Mouse (Mus musculus) limb, embryonic 14.5 days (tissue): ENCODE measurements around the gene Ehd4. TPM values are rescaled to one million over a fixed set of nuclear protein-coding genes. Genes with fewer than 3 reads are reported as not detected.

Experiments used
- ATAC-seq: fragments of 200-750 bp; cut with Nextera tagmentation; 2 replicates; pipeline ENCODE4 v1.8.0; 2017; ENCODE audit warnings: low read depth, moderate number of reproducible peaks, moderate TSS enrichment; ENCODE audit not compliant: low FRiP score
- DNase-seq: peaks from one replicate; pipeline ENCODE4 v3.0.0-alpha.2; 2015; ENCODE audit warnings: low spot score
- H3K27ac ChIP-seq: fragments of 300-500 bp; sonication (generic); replicated peaks from 2 replicates; pipeline ENCODE4 v1.5.1; 2014; ENCODE audit warnings: low read depth, mild to moderate bottlenecking, low read length, moderate library complexity, mixed read lengths
- H3K27me3 ChIP-seq: fragments of 300-500 bp; sonication (generic); 2 replicates; pipeline ENCODE4 v1.6.1; 2014; ENCODE audit warnings: low read length, mixed read lengths; ENCODE audit not compliant: control insufficient read depth, insufficient read depth
- H3K36me3 ChIP-seq: fragments of 300-500 bp; sonication (generic); 2 replicates; pipeline ENCODE4 v1.6.1; 2014; ENCODE audit warnings: mild to moderate bottlenecking, low read length, moderate library complexity, mixed read lengths; ENCODE audit not compliant: control insufficient read depth, insufficient read depth
- H3K4me1 ChIP-seq: fragments of 300-500 bp; sonication (generic); 2 replicates; pipeline ENCODE4 v1.6.1; 2014; ENCODE audit warnings: antibody characterized with exemption, low read length, mixed read lengths; ENCODE audit not compliant: control insufficient read depth, insufficient read depth
- H3K4me2 ChIP-seq: fragments of 300-500 bp; sonication (generic); replicated peaks from 2 replicates; pipeline ENCODE4 v1.6.1; 2014; ENCODE audit warnings: low read depth, mild to moderate bottlenecking, low read length, moderate library complexity; ENCODE audit not compliant: severe bottlenecking
- H3K4me3 ChIP-seq: fragments of 300-500 bp; sonication (generic); replicated peaks from 2 replicates; pipeline ENCODE4 v1.5.1; 2014; ENCODE audit warnings: low read length
- H3K9ac ChIP-seq: fragments of 300-500 bp; sonication (generic); 2 replicates; pipeline ENCODE4 v1.6.1; 2014; ENCODE audit warnings: mild to moderate bottlenecking, low read depth, low read length, moderate library complexity; ENCODE audit not compliant: severe bottlenecking
- H3K9me3 ChIP-seq: fragments of 300-500 bp; sonication (generic); 2 replicates; pipeline ENCODE4 v1.6.1; 2016; ENCODE audit warnings: low read length; ENCODE audit not compliant: control insufficient read depth
- POLR2A ChIP-seq: fragments of 200-500 bp; IDR thresholded peaks from 2 replicates; pipeline ENCODE4 v1.8.0; 2012; ENCODE audit warnings: inconsistent platforms, mild to moderate bottlenecking, moderate library complexity, borderline replicate concordance; ENCODE audit not compliant: insufficient read depth, insufficient read length; ENCODE audit errors: extremely low read depth
- WGBS: fragments of 180-500 bp; shearing (Covaris S2); extraction: QIAGEN DNeasy Blood & Tissue Kit; methylation state at CpG from one replicate; pipeline ENCODE4 v1.1.7; 2014; 5-methylcytosine and 5-hydroxymethylcytosine counted together
- polyA plus RNA-seq, 2 experiments: library from polyadenylated mRNA; depleted of rRNA in 1 of 2; stranded (reverse) in 1 of 2; unstranded in 1 of 2; fragments of >200 nt; fragmentation: Nextera tagmentation in 1 of 2; extraction: Ambion mirVana in 1 of 2; gene quantifications; 2 replicates each; pipeline versions ENCODE4 v1.2.1 to v1.2.3; 2012 to 2014

The Ehd4 gene
- polyA plus RNA-seq, 2 experiments, result 19.7 to 51.0 TPM

DNA sequence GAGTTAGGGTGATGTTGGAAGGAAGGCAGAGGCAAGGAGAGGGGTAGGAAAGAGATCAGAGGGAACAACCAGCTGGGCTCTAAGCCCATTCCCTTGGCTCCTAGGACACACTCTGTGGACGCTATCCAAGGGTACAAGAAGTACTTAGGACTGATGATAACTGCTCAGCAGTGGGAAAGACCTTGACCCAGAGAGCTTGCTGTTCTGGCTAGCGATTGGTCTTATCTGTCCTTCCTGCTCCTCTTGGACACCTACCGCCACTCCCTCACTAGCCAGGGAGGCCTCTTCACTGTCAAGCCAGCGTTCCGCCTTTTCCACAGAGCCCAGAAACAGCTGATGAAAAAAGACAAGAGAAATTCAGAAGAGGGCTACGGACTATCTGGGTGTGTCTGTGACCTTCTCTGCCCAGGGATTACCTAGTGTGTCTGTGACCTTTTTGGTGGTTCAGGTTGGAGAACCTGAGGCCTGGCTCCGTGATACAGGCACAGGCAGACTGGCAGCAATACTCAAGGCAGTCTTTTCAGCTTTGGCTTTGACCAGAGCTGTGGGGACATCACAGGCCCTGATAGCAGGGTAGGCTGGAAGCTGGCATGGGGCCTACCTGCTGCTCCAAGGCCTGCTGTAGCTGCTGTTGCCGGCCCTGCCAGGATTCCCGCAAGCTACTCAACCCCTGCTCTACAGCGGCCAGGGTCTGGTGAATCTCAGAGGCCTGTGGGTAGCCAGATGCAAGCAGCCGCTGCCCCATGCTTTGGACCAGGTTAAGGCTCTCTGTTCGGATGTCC is 99.4 kb downstream of the Ehd4 start:
- Histone ChIP-seq H3K4me3 (no peak overlapping the region), H3K27ac (no peak overlapping the region), H3K9ac (no peak overlapping the region), H3K4me2 (no peak overlapping the region), H3K36me3 (no peaks in the 10 kb centered on the region), H3K27me3 (no peaks in the 10 kb centered on the region), H3K4me1 (0 out of 2 replicates have a peak, but pooled peaks cover 3% of the 10 kb centered on the region), H3K9me3 (no peaks in the 10 kb centered on the region)
- TF ChIP-seq POLR2A, result no peak
- DNase-seq (no peak), ATAC-seq (no peak)
- 89% methylated on average over 12 of the region's 12 CpGs for WGBS

DNA sequence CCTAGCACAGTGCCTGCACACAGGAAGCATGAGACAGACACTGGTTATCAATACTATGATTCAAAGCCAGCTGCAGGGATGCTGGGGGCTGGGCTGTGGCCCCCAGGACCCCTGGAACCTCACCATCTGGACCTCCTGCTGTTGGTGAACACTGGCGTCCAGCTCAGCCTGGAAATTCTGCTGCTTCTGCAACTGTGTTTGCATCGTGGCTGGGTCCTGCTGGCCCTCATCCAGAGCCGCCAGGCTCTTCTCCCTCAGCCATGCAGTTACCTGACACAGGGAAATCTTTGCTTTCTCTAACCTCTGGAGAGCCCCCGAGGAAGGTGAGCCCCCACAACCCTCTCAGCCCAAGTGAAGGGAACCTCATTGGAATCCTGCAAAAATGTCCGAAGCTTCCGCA is 103.0 kb downstream of the Ehd4 start:
- Histone ChIP-seq H3K36me3 (no peaks in the 10 kb centered on the region), H3K4me2 (no peak overlapping the region), H3K4me1 (0 out of 2 replicates have a peak, but pooled peaks cover 3% of the 10 kb centered on the region), H3K27me3 (no peaks in the 10 kb centered on the region), H3K9ac (no peak overlapping the region), H3K9me3 (no peaks in the 10 kb centered on the region), H3K4me3 (no peak overlapping the region), H3K27ac (no peak overlapping the region)
- no peak for TF ChIP-seq POLR2A
- no peak for ATAC-seq
- WGBS, result 56% methylated on average over 6 of the region's 6 CpGs
- no peak for DNase-seq

DNA sequence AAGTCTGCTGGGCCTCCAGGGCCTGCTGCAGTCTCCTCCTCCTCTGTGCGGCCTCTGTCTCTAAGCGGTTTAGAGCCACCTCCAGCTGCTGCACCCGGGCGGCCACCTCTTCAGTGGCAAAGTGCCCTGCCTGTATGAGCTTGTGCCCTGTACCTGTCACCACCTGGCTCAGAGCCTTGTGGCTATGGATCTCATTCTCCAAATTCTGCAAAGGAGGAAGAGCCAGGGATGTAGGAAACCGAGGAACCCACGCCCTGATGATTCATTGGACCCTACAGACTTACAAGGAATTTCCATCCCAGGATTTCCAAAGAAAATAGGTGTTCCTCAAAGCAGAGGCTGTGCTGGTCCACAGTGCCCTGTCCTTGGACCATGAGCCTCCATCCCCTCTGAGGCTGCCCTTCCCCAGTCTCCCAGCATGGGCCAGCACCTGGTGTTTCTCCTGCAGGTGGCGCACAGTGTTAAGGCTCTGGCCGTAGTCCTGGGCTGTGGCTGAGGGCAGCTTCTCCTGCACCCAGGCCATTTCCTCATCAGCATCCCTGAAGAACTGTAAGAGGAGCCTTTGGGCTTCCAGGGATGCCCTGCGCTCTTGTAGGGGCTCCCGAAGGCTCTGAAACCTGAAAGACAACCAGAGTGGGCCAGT is 104.7 kb downstream of the Ehd4 start:
- no peaks in the 10 kb centered on the region for H3K9me3 ChIP-seq
- no peak overlapping the region for H3K27ac ChIP-seq
- no peaks in the 10 kb centered on the region for H3K27me3 ChIP-seq
- H3K9ac ChIP-seq, result no peak overlapping the region
- H3K36me3 ChIP-seq, result no peaks in the 10 kb centered on the region
- 54% methylated on average over 10 of the region's 10 CpGs for WGBS
- no peak for TF ChIP-seq POLR2A
- H3K4me1 ChIP-seq, result peaks cover 12% of the 10 kb centered on the region
- ATAC-seq (no peak), DNase-seq (no peak)
- no peak overlapping the region for H3K4me2 ChIP-seq
- H3K4me3 ChIP-seq, result no peak overlapping the region

DNA sequence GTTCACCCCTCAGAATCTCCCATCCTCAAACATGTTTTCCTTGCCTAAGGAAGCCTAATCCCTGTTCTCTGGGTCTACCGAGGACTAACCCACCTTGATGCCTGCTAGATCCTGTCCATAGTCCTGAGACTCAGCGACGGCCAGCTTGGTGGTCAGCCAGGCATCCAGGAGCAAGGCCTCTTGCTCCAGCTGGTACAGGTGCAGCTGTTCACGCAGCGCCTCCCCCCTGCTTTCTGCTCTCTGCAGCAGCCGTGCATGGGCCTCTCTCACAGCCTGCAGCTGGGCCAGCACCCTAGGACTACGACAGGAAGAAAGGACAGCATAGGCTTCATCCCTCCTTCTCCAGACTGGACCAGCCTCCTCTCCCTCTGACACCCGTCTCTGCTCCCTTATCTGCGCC is 106.2 kb downstream of the Ehd4 start:
- Histone ChIP-seq H3K4me2 (no peak overlapping the region), H3K9ac (no peak overlapping the region), H3K4me3 (no peak overlapping the region), H3K36me3 (no peaks in the 10 kb centered on the region), H3K27ac (no peak overlapping the region), H3K4me1 (peaks cover 22% of the 10 kb centered on the region), H3K27me3 (no peaks in the 10 kb centered on the region), H3K9me3 (no peaks in the 10 kb centered on the region)
- DNase-seq, result no peak
- ATAC-seq, result no peak
- 76% methylated on average over 9 of the region's 9 CpGs for WGBS
- TF ChIP-seq POLR2A, result no peak

DNA sequence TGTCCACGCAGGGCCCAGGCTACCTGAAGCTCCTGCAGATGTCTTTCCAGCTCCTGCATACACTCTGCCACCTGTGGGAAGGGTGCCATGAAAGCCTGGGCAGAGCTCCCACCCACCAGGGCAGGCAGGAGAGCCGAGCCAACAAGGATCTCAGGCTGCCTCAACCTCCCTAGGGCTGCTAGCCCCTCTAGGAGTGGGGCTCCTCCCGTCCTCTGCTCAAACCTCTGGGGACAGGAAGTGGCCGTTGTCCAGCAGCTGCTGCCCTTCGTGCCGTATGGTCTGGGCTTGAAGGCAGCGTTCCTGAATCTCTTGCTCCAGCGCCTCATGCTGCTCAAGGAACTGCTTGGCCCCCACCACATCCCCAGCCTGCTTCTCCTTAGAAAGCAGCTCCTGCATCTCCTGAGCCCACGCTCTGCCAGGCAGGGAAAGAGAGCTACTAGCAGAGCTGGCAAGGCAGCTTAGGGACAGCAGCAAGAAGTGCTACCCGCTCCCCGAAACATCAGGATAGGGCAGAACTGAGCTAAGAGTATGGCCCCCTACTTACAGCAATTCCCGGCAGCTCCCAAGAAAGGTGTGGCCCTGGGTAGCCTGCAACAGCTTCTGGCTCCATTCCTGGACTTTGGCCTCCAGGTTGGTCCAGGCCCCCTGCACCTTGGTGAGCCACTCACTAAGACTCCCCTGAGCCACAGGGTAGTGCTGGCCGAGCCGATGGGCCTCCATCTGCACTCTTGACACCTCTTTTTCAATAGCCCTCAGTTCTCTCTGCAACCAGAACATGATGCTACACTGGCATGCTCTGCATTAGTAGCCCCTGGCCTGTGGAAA is 107.7 kb downstream of the Ehd4 start:
- WGBS, result 58% methylated on average over 14 of the region's 14 CpGs
- Histone ChIP-seq H3K9me3 (no peaks in the 10 kb centered on the region), H3K27me3 (no peaks in the 10 kb centered on the region), H3K36me3 (peaks cover 4% of the 10 kb centered on the region), H3K4me3 (no peak overlapping the region), H3K4me1 (peaks cover 22% of the 10 kb centered on the region), H3K9ac (peak overlapping the region; percentile 16; the same call in 1 of the 2 replicates), H3K27ac (no peak overlapping the region; the same call in 1 of the 2 replicates), H3K4me2 (no peak overlapping the region)
- TF ChIP-seq POLR2A, result no peak
- no peak for ATAC-seq
- no peak for DNase-seq
